Mouse (Mus musculus): ENCODE results near the gene Lnp1. TPM values are rescaled to one million over a fixed set of nuclear protein-coding genes. Genes with fewer than 3 reads are reported as not detected.
"Not testable (repeated sequence)": the region's sequence is repeated elsewhere in the genome, so short reads cannot be mapped to it uniquely, and the experiment has no call there.

Lnp1 gene
- polyA plus RNA-seq (2016; fragmentation: Nextera tagmentation; extraction: Ambion mirVana) = not detected in 2 replicates

DNA sequence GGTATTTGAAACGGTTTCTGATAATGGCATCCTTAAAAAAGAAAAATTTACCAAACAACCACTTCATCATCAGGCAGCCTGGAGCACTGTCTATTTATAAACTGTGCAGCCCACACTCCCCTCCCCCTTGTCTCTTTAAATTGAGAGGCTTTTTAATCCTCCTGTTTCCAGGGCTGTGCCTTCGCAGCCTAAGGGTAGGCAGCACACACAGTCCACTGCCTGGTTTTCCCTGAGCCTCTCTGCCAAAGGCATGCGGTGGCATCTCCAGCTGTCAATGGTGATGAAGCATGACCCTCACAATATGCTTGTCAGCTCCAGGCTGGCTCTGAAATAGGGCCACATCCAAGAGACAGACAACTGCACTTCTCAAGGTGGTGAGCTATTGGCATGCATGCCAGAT, at the start of gene Lnp1:
TSS of gene Lnp1 (minus strand) at position 39 of the 400 bp plus-strand sequence.
- Histone ChIP-seq H3K27ac (replicated peaks) (no peak within 1 kb of the TSS), H3K4me1 (no peaks in the 10 kb centered on the region), H3K4me2 (replicated peaks) (no peak within 1 kb of the TSS), H3K9me3 (no peaks in the 10 kb centered on the region), H3K27me3 (no peaks in the 10 kb centered on the region), H3K9ac (replicated peaks) (no peak within 1 kb of the TSS), H3K4me3 (no peak within 1 kb of the TSS), H3K36me3 (no peaks in the 10 kb centered on the region)
- WGBS = 53% methylated on average over 3 of the region's 3 CpGs
- ATAC-seq (ENCODE audit: low FRiP score, low read depth) = peak; percentile 73

- Histone ChIP-seq H3K9ac (replicated peaks) (no peak overlapping the region), H3K27ac (replicated peaks) (no peak overlapping the region), H3K4me2 (replicated peaks) (no peak overlapping the region), H3K27me3 (no peaks in the 10 kb centered on the region), H3K4me1 (no peaks in the 10 kb centered on the region), H3K36me3 (no peaks in the 10 kb centered on the region), H3K4me3 (no peak overlapping the region), H3K9me3 (no peaks in the 10 kb centered on the region)
- 76% methylated on average over 3 of the region's 3 CpGs for WGBS
- no peak for ATAC-seq (ENCODE audit: low FRiP score, low read depth)
Measured at GRCm38 (mm10) chr16:56974646-56975045, 46.8 kb upstream of the Lnp1 start.

DNA sequence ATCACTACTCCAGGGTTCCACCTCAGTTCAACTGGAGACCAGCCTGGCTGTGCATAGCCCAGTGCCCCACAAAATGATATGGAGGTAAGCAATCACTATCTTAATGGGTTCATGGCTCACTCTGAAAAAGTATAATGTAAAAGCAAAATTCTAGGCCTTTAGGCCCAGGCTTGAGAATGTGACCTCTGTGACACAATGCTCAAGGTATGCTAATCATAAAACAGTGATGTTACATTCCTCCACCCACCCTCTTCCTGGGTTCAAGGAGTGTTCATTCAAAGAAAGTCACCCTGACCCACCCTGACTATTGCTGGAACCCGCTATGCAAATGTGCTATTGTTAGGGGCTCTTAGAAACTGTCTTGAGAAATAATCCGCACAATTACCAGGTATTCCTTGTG, 30.4 kb upstream of the Lnp1 start:
- not testable (repeated sequence) for H3K27ac ChIP-seq (replicated peaks); H3K9ac ChIP-seq (replicated peaks); H3K4me2 ChIP-seq (replicated peaks); H3K27me3 ChIP-seq; H3K4me3 ChIP-seq; H3K4me1 ChIP-seq; H3K36me3 ChIP-seq; H3K9me3 ChIP-seq; ATAC-seq (ENCODE audit: low FRiP score, low read depth)
- WGBS = 91% methylated on average over 2 of the region's 2 CpGs

- H3K4me2 ChIP-seq (replicated peaks) = no peak overlapping the region
- H3K27ac ChIP-seq (replicated peaks) = no peak overlapping the region
- H3K27me3 ChIP-seq = no peaks in the 10 kb centered on the region
- no peak overlapping the region for H3K9ac ChIP-seq (replicated peaks)
- 90% methylated on average over 5 of the region's 5 CpGs for WGBS
- H3K9me3 ChIP-seq = no peaks in the 10 kb centered on the region
- no peaks in the 10 kb centered on the region for H3K4me1 ChIP-seq
- no peak overlapping the region for H3K4me3 ChIP-seq
- H3K36me3 ChIP-seq = no peaks in the 10 kb centered on the region
- no peak for ATAC-seq (ENCODE audit: low FRiP score, low read depth)
Measured at GRCm38 (mm10) chr16:56949085-56949484, 21.2 kb upstream of the Lnp1 start.

GRCm38 (mm10) chr16:56942341-56942740, 14.5 kb upstream of the Lnp1 start:
- no peak overlapping the region for H3K9ac ChIP-seq (replicated peaks)
- no peaks in the 10 kb centered on the region for H3K27me3 ChIP-seq
- H3K4me2 ChIP-seq (replicated peaks) = no peak overlapping the region
- no peak overlapping the region for H3K27ac ChIP-seq (replicated peaks)
- no peaks in the 10 kb centered on the region for H3K36me3 ChIP-seq
- H3K4me1 ChIP-seq = no peaks in the 10 kb centered on the region
- no peak overlapping the region for H3K4me3 ChIP-seq
- no peaks in the 10 kb centered on the region for H3K9me3 ChIP-seq
- 84% methylated on average over 2 of the region's 2 CpGs for WGBS
- no peak for ATAC-seq (ENCODE audit: low FRiP score, low read depth)

DNA sequence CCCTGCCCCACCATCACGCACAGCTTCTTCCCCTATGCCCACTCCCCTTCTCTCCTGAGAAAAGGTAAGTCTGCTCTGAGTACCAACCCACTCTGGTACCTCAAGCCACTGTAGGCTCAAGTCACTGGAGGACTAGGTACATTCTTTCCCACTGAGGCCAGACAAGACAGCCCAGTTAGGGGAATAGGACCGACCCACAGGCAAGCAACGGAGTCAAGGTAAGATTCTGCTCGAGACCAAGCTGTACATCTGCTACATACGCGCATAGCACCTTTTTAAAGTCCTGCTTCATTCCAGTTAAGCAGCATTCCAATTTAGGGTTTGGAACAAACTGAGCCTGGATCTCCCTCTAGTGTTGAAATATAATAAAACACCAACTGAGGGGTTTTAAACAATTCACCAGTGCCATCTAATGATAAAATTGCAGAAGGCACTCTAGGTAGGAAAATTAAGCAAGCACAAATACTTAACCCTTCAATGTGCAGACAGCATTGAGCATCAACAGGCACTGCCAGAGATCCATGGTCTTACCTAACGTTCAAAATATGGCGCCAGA, 7.7 kb downstream of the Lnp1 start:
- Histone ChIP-seq H3K36me3 (no peaks in the 10 kb centered on the region), H3K27me3 (no peaks in the 10 kb centered on the region), H3K4me1 (no peaks in the 10 kb centered on the region), H3K4me2 (replicated peaks) (no peak overlapping the region), H3K27ac (replicated peaks) (no peak overlapping the region), H3K9me3 (no peaks in the 10 kb centered on the region), H3K9ac (replicated peaks) (no peak overlapping the region), H3K4me3 (no peak overlapping the region)
- peak; percentile 64 for ATAC-seq (ENCODE audit: low FRiP score, low read depth)
- 30% methylated on average over 8 of the region's 8 CpGs for WGBS

DNA sequence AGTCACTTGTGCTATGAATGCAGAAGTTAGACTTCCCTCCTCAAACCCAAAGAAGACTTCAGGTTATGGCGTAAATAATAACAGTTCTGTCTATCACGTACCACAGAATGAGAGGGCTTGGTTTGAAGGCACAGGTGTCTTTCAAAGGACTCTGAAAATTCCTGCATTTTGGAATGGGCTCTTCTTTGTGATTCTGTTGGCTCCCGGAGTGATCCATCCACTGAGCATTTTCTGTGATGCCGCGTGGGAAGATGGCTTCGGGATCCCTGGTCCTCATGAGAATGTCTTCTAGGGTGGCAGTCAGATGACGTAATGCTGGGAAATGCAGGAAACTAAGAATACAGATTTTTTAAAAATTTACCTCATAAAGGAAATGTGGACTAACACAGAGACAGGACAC, 10.6 kb downstream of the Lnp1 start:
- Histone ChIP-seq H3K4me1 (no peaks in the 10 kb centered on the region), H3K9me3 (no peaks in the 10 kb centered on the region), H3K27me3 (no peaks in the 10 kb centered on the region), H3K4me3 (no peak overlapping the region), H3K4me2 (replicated peaks) (no peak overlapping the region), H3K36me3 (no peaks in the 10 kb centered on the region), H3K9ac (replicated peaks) (no peak overlapping the region), H3K27ac (replicated peaks) (no peak overlapping the region)
- no peak for ATAC-seq (ENCODE audit: low FRiP score, low read depth)
- 88% methylated on average over 7 of the region's 7 CpGs for WGBS

GRCm38 (mm10) chr16:56908986-56909385, 18.9 kb downstream of the Lnp1 start:
- no peak overlapping the region for H3K9ac ChIP-seq (replicated peaks)
- ATAC-seq (ENCODE audit: low FRiP score, low read depth) = no peak
- 65% methylated on average over 5 of the region's 5 CpGs for WGBS
- H3K4me2 ChIP-seq (replicated peaks) = no peak overlapping the region
- no peaks in the 10 kb centered on the region for H3K36me3 ChIP-seq
- H3K27ac ChIP-seq (replicated peaks) = no peak overlapping the region
- no peak overlapping the region for H3K4me3 ChIP-seq
- no peaks in the 10 kb centered on the region for H3K4me1 ChIP-seq
- no peaks in the 10 kb centered on the region for H3K27me3 ChIP-seq
- H3K9me3 ChIP-seq = no peaks in the 10 kb centered on the region

DNA sequence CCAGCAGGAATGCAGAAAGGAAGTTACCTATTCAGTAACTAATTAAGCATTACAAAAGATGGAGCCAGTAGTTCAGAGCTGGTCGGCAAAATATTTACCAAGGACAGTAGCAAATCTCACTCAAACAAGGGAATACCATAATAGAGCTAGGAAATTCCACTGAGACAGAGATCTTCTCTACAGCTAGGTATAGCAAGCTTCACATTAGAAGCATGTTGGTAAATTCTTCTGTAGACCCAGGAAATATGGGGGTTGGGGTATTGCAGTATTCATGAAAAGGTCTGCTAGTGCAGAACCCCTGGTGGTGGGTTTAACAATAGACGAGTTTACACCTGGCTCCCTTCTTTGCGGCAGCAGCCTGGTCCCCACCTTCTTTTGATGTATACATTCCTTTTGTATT, 25.7 kb downstream of the Lnp1 start:
- 76% methylated on average over 3 of the region's 3 CpGs for WGBS
- not testable (repeated sequence) for H3K4me3 ChIP-seq; H3K9me3 ChIP-seq; ATAC-seq (ENCODE audit: low FRiP score, low read depth); H3K4me2 ChIP-seq (replicated peaks); H3K27me3 ChIP-seq; H3K36me3 ChIP-seq; H3K27ac ChIP-seq (replicated peaks); H3K9ac ChIP-seq (replicated peaks); H3K4me1 ChIP-seq

- no peaks in the 10 kb centered on the region for H3K27me3 ChIP-seq
- ATAC-seq (ENCODE audit: low FRiP score, low read depth) = no peak
- no peaks in the 10 kb centered on the region for H3K36me3 ChIP-seq
- no peaks in the 10 kb centered on the region for H3K4me1 ChIP-seq
- H3K9me3 ChIP-seq = no peaks in the 10 kb centered on the region
- H3K9ac ChIP-seq (replicated peaks) = no peak overlapping the region
- 86% methylated on average over 5 of the region's 5 CpGs for WGBS
- H3K4me2 ChIP-seq (replicated peaks) = no peak overlapping the region
- no peak overlapping the region for H3K4me3 ChIP-seq
- H3K27ac ChIP-seq (replicated peaks) = no peak overlapping the region
Measured at GRCm38 (mm10) chr16:56891583-56891982, 36.3 kb downstream of the Lnp1 start.

DNA sequence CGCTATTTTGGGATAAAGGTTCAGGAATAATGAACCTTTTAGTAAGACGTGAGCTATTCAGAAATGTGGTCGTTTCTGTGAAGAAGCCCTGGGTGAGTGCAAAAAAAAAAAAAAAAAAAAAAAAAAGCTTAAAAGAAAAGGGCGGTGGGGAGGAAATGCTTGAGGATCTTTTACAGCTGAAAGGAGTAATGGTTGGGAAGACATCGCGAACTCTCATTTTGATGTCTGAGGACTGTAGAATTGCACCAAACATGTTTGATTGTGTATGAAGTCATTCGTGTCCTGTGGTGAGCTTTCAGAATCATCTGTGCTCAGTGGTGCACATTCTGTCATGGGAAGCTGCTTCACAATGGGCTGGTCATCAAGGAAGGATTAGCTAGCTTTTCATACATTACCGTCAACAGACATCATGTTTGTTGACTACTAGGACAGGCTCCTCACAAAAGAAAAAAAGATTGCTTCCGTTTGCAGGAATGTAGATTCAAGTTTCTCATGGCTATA, 41.2 kb downstream of the Lnp1 start:
- ATAC-seq (ENCODE audit: low FRiP score, low read depth) = no peak
- 19% methylated on average over 9 of the region's 9 CpGs for WGBS

GRCm38 (mm10) chr16:56885824-56886615, 41.8 kb downstream of the Lnp1 start, which contains the start of gene Tmem45a:
TSS of gene Tmem45a (minus strand) at chr16:56886166.
- H3K27me3 ChIP-seq = no peaks in the 10 kb centered on the region; the same call in 1 of the 2 replicates
- H3K9ac ChIP-seq (replicated peaks) = no peak within 1 kb of the TSS; the same call in 1 of the 2 replicates
- H3K4me3 ChIP-seq = peak within 1 kb of the TSS; percentile 46

More for the DNA sequence above, 41.2 kb downstream of the Lnp1 start:
- no peaks in the 10 kb centered on the region; the same call in 1 of the 2 replicates for H3K27me3 ChIP-seq
- no peak overlapping the region; the same call in 1 of the 2 replicates for H3K9ac ChIP-seq (replicated peaks)
- H3K9me3 ChIP-seq = no peaks in the 10 kb centered on the region
- H3K4me3 ChIP-seq = peak overlapping the region; percentile 46
- H3K4me1 ChIP-seq = no peaks in the 10 kb centered on the region; the same call in 1 of the 2 replicates
- no peaks in the 10 kb centered on the region for H3K36me3 ChIP-seq
- H3K27ac ChIP-seq (replicated peaks) = no peak overlapping the region
- peak overlapping the region; percentile 72 for H3K4me2 ChIP-seq (replicated peaks)

More at GRCm38 (mm10) chr16:56885824-56886615, 41.8 kb downstream of the Lnp1 start, which contains the start of gene Tmem45a:
- no peaks in the 10 kb centered on the region for H3K9me3 ChIP-seq
- peak within 1 kb of the TSS; percentile 72 for H3K4me2 ChIP-seq (replicated peaks)
- H3K36me3 ChIP-seq = no peaks in the 10 kb centered on the region
- 4% methylated on average over 25 of the region's 25 CpGs for WGBS
- H3K4me1 ChIP-seq = no peaks in the 10 kb centered on the region; the same call in 1 of the 2 replicates
- no peak within 1 kb of the TSS for H3K27ac ChIP-seq (replicated peaks)
- peak; percentile 99 for ATAC-seq (ENCODE audit: low FRiP score, low read depth)
